Mouse (Mus musculus) midbrain, embryonic 11.5 days (tissue): ENCODE results near the gene Tmprss13. TPM values are rescaled to one million over a fixed set of nuclear protein-coding genes. Genes with fewer than 3 reads are reported as not detected.

Experiments
- ATAC-seq: fragments of 200-750 bp; cut with Nextera tagmentation; 2 replicates; pipeline ENCODE4 v1.8.0; 2017; ENCODE audit warnings: moderate TSS enrichment, moderate library complexity; ENCODE audit not compliant: low FRiP score
- DNase-seq: peaks from one replicate; pipeline ENCODE4 v3.0.0; 2015; ENCODE audit warnings: low spot score; ENCODE audit errors: missing footprints
- H3K27ac ChIP-seq: fragments of 300-500 bp; sonication (generic); 2 replicates; pipeline ENCODE4 v1.5.1; 2014; ENCODE audit warnings: low read depth, low read length
- H3K27me3 ChIP-seq: fragments of 300-500 bp; sonication (generic); 2 replicates; pipeline ENCODE4 v1.6.1; 2014; ENCODE audit warnings: mild to moderate bottlenecking, low read length, moderate library complexity, mixed read lengths; ENCODE audit not compliant: control insufficient read depth, insufficient read depth
- H3K36me3 ChIP-seq: fragments of 300-500 bp; sonication (generic); 2 replicates; pipeline ENCODE4 v1.6.1; 2014; ENCODE audit warnings: mild to moderate bottlenecking, low read length, moderate library complexity, mixed read lengths; ENCODE audit not compliant: control insufficient read depth, insufficient read depth
- H3K4me1 ChIP-seq: fragments of 300-500 bp; sonication (generic); 2 replicates; pipeline ENCODE4 v1.6.1; 2014; ENCODE audit warnings: low read length; ENCODE audit not compliant: control insufficient read depth, insufficient read depth
- H3K4me2 ChIP-seq: fragments of 300-500 bp; sonication (generic); 2 replicates; pipeline ENCODE4 v1.6.1; 2014; ENCODE audit warnings: mild to moderate bottlenecking, moderate library complexity
- H3K4me3 ChIP-seq: fragments of 300-500 bp; sonication (generic); 2 replicates; pipeline ENCODE4 v1.5.1; 2014; ENCODE audit warnings: low read depth, low read length
- H3K9ac ChIP-seq: fragments of 300-500 bp; sonication (generic); 2 replicates; pipeline ENCODE4 v1.6.1; 2014; ENCODE audit warnings: low read length
- H3K9me3 ChIP-seq: fragments of 300-500 bp; sonication (generic); 2 replicates; pipeline ENCODE4 v1.6.1; 2016; ENCODE audit warnings: low read length; ENCODE audit not compliant: control insufficient read depth
- WGBS: fragments of 180-500 bp; shearing (Covaris S2); extraction: QIAGEN DNeasy Blood & Tissue Kit; methylation state at CpG from one replicate; pipeline ENCODE4 v1.1.7; 2014; 5-methylcytosine and 5-hydroxymethylcytosine counted together
- polyA plus RNA-seq: library from polyadenylated mRNA; unstranded; fragments of >200 nt; fragmentation: Nextera tagmentation; extraction: Ambion mirVana; gene quantifications from 2 replicates; pipeline ENCODE4 v1.2.1, GENCODE M21; 2014

The Tmprss13 gene
- polyA plus RNA-seq, 1 experiment from 2014 or later, result not detected

- no peak for DNase-seq
- H3K4me1 ChIP-seq, result no peaks in the 10 kb centered on the region
- no peak overlapping the region for H3K27ac ChIP-seq
- no peaks in the 10 kb centered on the region for H3K36me3 ChIP-seq
- H3K4me2 ChIP-seq, result no peak overlapping the region
- no peaks in the 10 kb centered on the region for H3K9me3 ChIP-seq
- ATAC-seq, result no peak
- H3K27me3 ChIP-seq, result no peaks in the 10 kb centered on the region
- no peak overlapping the region for H3K4me3 ChIP-seq
- 84% methylated on average over 4 of the region's 4 CpGs for WGBS
- H3K9ac ChIP-seq, result no peak overlapping the region
Measured at GRCm38 (mm10) chr9:45321946-45322430, 3.1 kb downstream of the Tmprss13 start.

- Histone ChIP-seq H3K27me3 (no peaks in the 10 kb centered on the region), H3K9me3 (no peaks in the 10 kb centered on the region), H3K9ac (no peak overlapping the region), H3K36me3 (no peaks in the 10 kb centered on the region), H3K27ac (no peak overlapping the region), H3K4me1 (no peaks in the 10 kb centered on the region), H3K4me2 (no peak overlapping the region), H3K4me3 (no peak overlapping the region)
- ATAC-seq, result no peak
- WGBS, result 93% methylated on average over 9 of the region's 9 CpGs
- DNase-seq, result no peak
Measured at GRCm38 (mm10) chr9:45326390-45326789, 7.5 kb downstream of the Tmprss13 start.

- Histone ChIP-seq H3K27me3 (no peaks in the 10 kb centered on the region), H3K4me3 (no peak overlapping the region), H3K9me3 (no peaks in the 10 kb centered on the region), H3K4me2 (no peak overlapping the region), H3K36me3 (no peaks in the 10 kb centered on the region), H3K4me1 (no peaks in the 10 kb centered on the region), H3K9ac (no peak overlapping the region), H3K27ac (no peak overlapping the region)
- DNase-seq (no peak), ATAC-seq (no peak)
- WGBS, result 84% methylated on average over 4 of the region's 4 CpGs
Measured at GRCm38 (mm10) chr9:45328263-45328662, 9.4 kb downstream of the Tmprss13 start.

- H3K4me3 ChIP-seq, result no peak overlapping the region
- H3K27ac ChIP-seq, result no peak overlapping the region
- no peak overlapping the region for H3K4me2 ChIP-seq
- H3K9me3 ChIP-seq, result no peaks in the 10 kb centered on the region
- ATAC-seq (no peak), DNase-seq (no peak)
- no peaks in the 10 kb centered on the region for H3K27me3 ChIP-seq
- no peaks in the 10 kb centered on the region for H3K4me1 ChIP-seq
- whole genome bisulfite sequencing, result 92% methylated on average over 6 of the region's 6 CpGs
- no peaks in the 10 kb centered on the region for H3K36me3 ChIP-seq
- no peak overlapping the region for H3K9ac ChIP-seq
Measured at GRCm38 (mm10) chr9:45329577-45329976, 10.7 kb downstream of the Tmprss13 start.

GRCm38 (mm10) chr9:45337406-45337805, 18.5 kb downstream of the Tmprss13 start:
- no peaks in the 10 kb centered on the region for H3K27me3 ChIP-seq
- ATAC-seq (no peak), DNase-seq (no peak)
- 80% methylated on average over 2 of the region's 2 CpGs for WGBS
- no peak overlapping the region for H3K4me3 ChIP-seq
- no peaks in the 10 kb centered on the region for H3K4me1 ChIP-seq
- no peak overlapping the region for H3K27ac ChIP-seq
- no peak overlapping the region for H3K4me2 ChIP-seq
- no peaks in the 10 kb centered on the region for H3K9me3 ChIP-seq
- H3K9ac ChIP-seq, result no peak overlapping the region
- no peaks in the 10 kb centered on the region for H3K36me3 ChIP-seq

- Histone ChIP-seq H3K4me2 (no peak overlapping the region), H3K27ac (no peak overlapping the region), H3K27me3 (no peaks in the 10 kb centered on the region), H3K9ac (no peak overlapping the region), H3K36me3 (no peaks in the 10 kb centered on the region), H3K9me3 (no peaks in the 10 kb centered on the region), H3K4me1 (no peaks in the 10 kb centered on the region), H3K4me3 (no peak overlapping the region)
- ATAC-seq (no peak), DNase-seq (no peak)
- 85% methylated on average over 3 of the region's 3 CpGs for WGBS
Measured at GRCm38 (mm10) chr9:45343066-45343465, 24.2 kb downstream of the Tmprss13 start.

- 70% methylated on average over 2 of the region's 2 CpGs for WGBS
- DNase-seq, result no peak
Measured at GRCm38 (mm10) chr9:45345516-45345915, 26.6 kb downstream of the Tmprss13 start.

GRCm38 (mm10) chr9:45346276-45346675, 27.4 kb downstream of the Tmprss13 start:
- DNase-seq, result no peak
- H3K4me2 ChIP-seq, result no peak overlapping the region
- WGBS, result 88% methylated on average over 6 of the region's 6 CpGs
- no peak overlapping the region for H3K27ac ChIP-seq
- no peaks in the 10 kb centered on the region for H3K4me1 ChIP-seq
- no peak overlapping the region for H3K4me3 ChIP-seq
- no peaks in the 10 kb centered on the region for H3K36me3 ChIP-seq
- H3K9ac ChIP-seq, result no peak overlapping the region
- no peaks in the 10 kb centered on the region for H3K9me3 ChIP-seq
- H3K27me3 ChIP-seq, result no peaks in the 10 kb centered on the region
- no peak for ATAC-seq

More at GRCm38 (mm10) chr9:45345516-45345915, 26.6 kb downstream of the Tmprss13 start:
- H3K4me3 ChIP-seq, result no peak overlapping the region
- H3K36me3 ChIP-seq, result no peaks in the 10 kb centered on the region
- no peaks in the 10 kb centered on the region for H3K9me3 ChIP-seq
- no peak overlapping the region for H3K4me2 ChIP-seq
- ATAC-seq, result no peak
- no peak overlapping the region for H3K9ac ChIP-seq
- no peak overlapping the region for H3K27ac ChIP-seq
- H3K27me3 ChIP-seq, result no peaks in the 10 kb centered on the region
- H3K4me1 ChIP-seq, result no peaks in the 10 kb centered on the region

- Histone ChIP-seq H3K4me3 (no peak overlapping the region), H3K36me3 (no peaks in the 10 kb centered on the region), H3K4me1 (no peaks in the 10 kb centered on the region), H3K4me2 (no peak overlapping the region), H3K27me3 (no peaks in the 10 kb centered on the region), H3K27ac (no peak overlapping the region), H3K9ac (no peak overlapping the region), H3K9me3 (no peaks in the 10 kb centered on the region)
- ATAC-seq, result no peak
- WGBS, result 85% methylated on average over 6 of the region's 6 CpGs
- no peak for DNase-seq
Measured at GRCm38 (mm10) chr9:45348560-45348959, 29.7 kb downstream of the Tmprss13 start.

GRCm38 (mm10) chr9:45349181-45349580, 30.3 kb downstream of the Tmprss13 start:
- WGBS, result 46% methylated on average over 4 of the region's 4 CpGs
- no peak overlapping the region for H3K27ac ChIP-seq
- no peaks in the 10 kb centered on the region for H3K36me3 ChIP-seq

More at GRCm38 (mm10) chr9:45349181-45349580, 30.3 kb downstream of the Tmprss13 start:
- Histone ChIP-seq H3K4me3 (no peak overlapping the region), H3K27me3 (no peaks in the 10 kb centered on the region), H3K9me3 (no peaks in the 10 kb centered on the region), H3K4me2 (no peak overlapping the region), H3K4me1 (no peaks in the 10 kb centered on the region), H3K9ac (no peak overlapping the region)
- ATAC-seq (no peak), DNase-seq (no peak)
